17 mouse cellular contexts compared by ENCODE assay signal in the genomic region with DNA sequence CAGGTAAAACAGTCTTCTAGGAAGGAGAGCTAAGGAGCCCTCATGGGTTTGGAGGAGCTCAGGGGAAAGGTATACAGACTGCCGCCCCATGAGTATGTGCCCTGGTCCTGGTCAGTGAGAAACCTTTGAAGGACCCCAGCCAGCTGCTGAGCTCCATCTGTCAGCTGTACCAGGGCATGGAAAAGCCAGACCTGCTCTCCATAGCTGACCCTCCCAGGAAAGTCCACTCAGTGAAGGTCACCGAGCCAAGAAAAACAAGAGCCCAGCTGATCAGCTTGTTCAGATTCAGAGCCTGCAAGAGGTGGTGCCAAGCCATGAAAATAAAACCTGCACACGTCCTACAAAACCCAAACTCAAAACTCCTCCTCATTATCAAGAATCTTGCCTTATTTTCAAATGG. TPM values are rescaled to one million over a fixed set of nuclear protein-coding genes. Genes with fewer than 3 reads are reported as not detected.
DNase-seq lines count a peak whose midpoint lies in the region; ATAC-seq and TF ChIP-seq lines count a peak whose summit lies in the region.
"Had no signal": no experiment of that assay in that cellular context is flagged by ENCODE, and none has a peak within 500 bp of the region (broad histone marks: within the 10 kb centered on the region; RNA-seq: fewer than 3 reads in every experiment).

No protein-coding gene starts in this region.

- no peak overlapping the region for H3K27ac ChIP-seq in kidney, embryonic 14.5 days (ENCODE audit: low read depth, low read length)
- peak overlapping the region; percentile 81 for H3K27ac ChIP-seq in heart, embryonic 10.5 days
- no peak overlapping the region for H3K27ac ChIP-seq in left cerebral cortex, adult 2 months
- H3K27ac ChIP-seq: embryonic facial prominence, embryonic 12.5 days; hindbrain, embryonic 14.5 days; liver, embryonic 14.5 days; stomach, postnatal 0 days had no signal

- intact Hi-C loops in left cerebral cortex, adult 2 months (cut with DNase I): no loop called here

- no peak overlapping the region for H3K9ac ChIP-seq in kidney, embryonic 14.5 days (ENCODE audit: low read depth, low read length)
- H3K9ac ChIP-seq: embryonic facial prominence, embryonic 12.5 days; hindbrain, embryonic 14.5 days; liver, embryonic 14.5 days had no signal

- no peak for ATAC-seq in kidney, embryonic 14.5 days (ENCODE audit: low FRiP score, low TSS enrichment)
- ATAC-seq in cerebellum, adult (ENCODE audit: insufficient number of reproducible peaks, low FRiP score, low TSS enrichment): no peak
- ATAC-seq: Patski had no signal

- H3K4me1 ChIP-seq in kidney, embryonic 14.5 days (ENCODE audit: control insufficient read depth, insufficient read depth, low read length): no peaks in the 10 kb centered on the region
- peaks cover 41% of the 10 kb centered on the region for H3K4me1 ChIP-seq in heart, embryonic 10.5 days
- H3K4me1 ChIP-seq: embryonic facial prominence, embryonic 12.5 days had no signal

- no peak overlapping the region for H3K4me2 ChIP-seq in kidney, embryonic 14.5 days (replicated peaks; ENCODE audit: low read depth, low read length)
- H3K4me2 ChIP-seq: embryonic facial prominence, embryonic 12.5 days; hindbrain, embryonic 14.5 days had no signal

- TF ChIP-seq CTCF in left cerebral cortex, adult 2 months (IDR thresholded peaks at IDR 0.05): no peak

- WGBS in kidney, embryonic 14.5 days: 26% methylated on average over 3 of the region's 3 CpGs
- WGBS in heart, embryonic 10.5 days: 34% methylated on average over 3 of the region's 3 CpGs

- no peaks in the 10 kb centered on the region for H3K9me3 ChIP-seq in kidney, embryonic 14.5 days (ENCODE audit: control insufficient read depth, low read length)
- no peaks in the 10 kb centered on the region for H3K9me3 ChIP-seq in heart, embryonic 10.5 days
- H3K9me3 ChIP-seq: embryonic facial prominence, embryonic 12.5 days had no signal

- no peaks in the 10 kb centered on the region for H3K36me3 ChIP-seq in kidney, embryonic 14.5 days (ENCODE audit: control insufficient read depth, insufficient read depth, low read length)
- H3K36me3 ChIP-seq in heart, embryonic 10.5 days: no peaks in the 10 kb centered on the region
- H3K36me3 ChIP-seq: embryonic facial prominence, embryonic 12.5 days had no signal

- no peak overlapping the region for H3K4me3 ChIP-seq in kidney, embryonic 14.5 days (ENCODE audit: low read length)
- no peak overlapping the region for H3K4me3 ChIP-seq in heart, embryonic 10.5 days
- H3K4me3 ChIP-seq in left cerebral cortex, adult 2 months: no peak overlapping the region
- H3K4me3 ChIP-seq: embryonic facial prominence, embryonic 12.5 days had no signal

- DNase-seq in kidney, adult 9 months: peak; percentile 75
- peak; percentile 74 for DNase-seq in adipocyte (ENCODE audit: low spot score)
- peak; percentile 79 for DNase-seq in heart, embryonic 10.5 days (ENCODE audit: low spot score)
- peak; percentile 43 for DNase-seq in heart, postnatal 4 days
- DNase-seq in left cerebral cortex, adult 2 months (ENCODE audit: extremely low spot score in 1 of 2, low spot score in 2 of 2): no peak
- no peak for DNase-seq in right cerebral cortex, postnatal 25 days
- DNase-seq: adrenal gland, adult 2 months; cerebellum, postnatal 25 days; thymus, postnatal 36 days had no signal

- H3K27me3 ChIP-seq in kidney, embryonic 14.5 days (ENCODE audit: control insufficient read depth, insufficient read depth, low read length): no peaks in the 10 kb centered on the region
- no peaks in the 10 kb centered on the region for H3K27me3 ChIP-seq in heart, embryonic 10.5 days (ENCODE audit: insufficient read depth, poor library complexity, severe bottlenecking)
- H3K27me3 ChIP-seq: embryonic facial prominence, embryonic 12.5 days; Patski had no signal

RNA-seq across cellular contexts. Expression of gene Sh2d6, which starts 32.7 kb away (rescaled TPM):
- polyA plus RNA-seq in kidney, embryonic 14.5 days (2014; fragmentation: Nextera tagmentation; extraction: Ambion mirVana): not detected in 2 replicates
- polyA plus RNA-seq in heart, embryonic 10.5 days (2016; fragmentation: Nextera tagmentation; extraction: Ambion mirVana): 0.15 TPM in 1 of 2 replicates, not detected in the other
- under 1 TPM in 1 of 2 experiments, not detected in 1; 0.20 TPM for total RNA-seq in heart, postnatal 4 days (2021)
- under 1 TPM; 0.28 to 0.48 TPM for total RNA-seq in left cerebral cortex, adult 2 months (2021)
- total RNA-seq: megakaryocyte-erythroid progenitor cell, adult 5-6 weeks had no signal
- polyA plus RNA-seq: embryonic facial prominence, embryonic 12.5 days; liver, embryonic 14.5 days had no signal

RNA-seq across cellular contexts. Expression of gene Mat2a, which starts 49.5 kb away (rescaled TPM):
- polyA plus RNA-seq in kidney, embryonic 14.5 days (2014; fragmentation: Nextera tagmentation; extraction: Ambion mirVana): 322 and 463 TPM in 2 replicates
- polyA plus RNA-seq in heart, embryonic 10.5 days (2016; fragmentation: Nextera tagmentation; extraction: Ambion mirVana): 353 and 387 TPM in 2 replicates
- 100 to 1,000 TPM; 239 to 255 TPM for total RNA-seq in heart, postnatal 4 days (2021)
- total RNA-seq in left cerebral cortex, adult 2 months (2021): 100 to 1,000 TPM; 186 to 194 TPM

RNA-seq across cellular contexts. Expression of gene Capg, which starts 55.3 kb away (rescaled TPM):
- polyA plus RNA-seq in kidney, embryonic 14.5 days (2014; fragmentation: Nextera tagmentation; extraction: Ambion mirVana): 63.8 and 66.6 TPM in 2 replicates
- polyA plus RNA-seq in heart, embryonic 10.5 days (2016; fragmentation: Nextera tagmentation; extraction: Ambion mirVana): 23.2 and 23.8 TPM in 2 replicates
- total RNA-seq in heart, postnatal 4 days (2021): 10 to 100 TPM; 11.5 to 12.9 TPM
- total RNA-seq in left cerebral cortex, adult 2 months (2021): 1 to 10 TPM; 2.3 to 2.6 TPM

Comparison
In these comparisons a context has a peak if more than half of its experiments do, and no peak if none do; other contexts are left out.
1. DNase-seq: peak in kidney, adult 9 months (single experiment), adipocyte (single experiment), heart, embryonic 10.5 days (single experiment) and heart, postnatal 4 days (single experiment); none in left cerebral cortex, adult 2 months (0 of 2) and right cerebral cortex, postnatal 25 days (single experiment).